ENCODE assay signal across 8 mouse cellular contexts in genomic region chr1:46892752-46893151, GRCm38 (mm10). TPM values are rescaled to one million over a fixed set of nuclear protein-coding genes. Genes with fewer than 3 reads are reported as not detected.
DNase-seq lines count a peak whose midpoint lies in the region; ATAC-seq and TF ChIP-seq lines count a peak whose summit lies in the region.

Slc39a10 (minus strand) TSS chr1:46892852.

- no peaks in the 10 kb centered on the region for H3K27me3 ChIP-seq in forebrain, embryonic 16.5 days (replicated peaks; ENCODE audit: control insufficient read depth, insufficient read depth, low read length)

- ATAC-seq in forebrain, embryonic 16.5 days = no peak
- ATAC-seq in erythroblast, adult 5-6 weeks (replicated peaks; ENCODE audit: low FRiP score, poor library complexity, severe bottlenecking) = no peak

- intact Hi-C loops in gastrocnemius, postnatal 14 days (cut with DNase I; ENCODE audit: low total_unique reads) = no loop called here
- intact Hi-C loops in left cerebral cortex, postnatal 36 days (cut with DNase I) = no loop called here

- H3K9me3 ChIP-seq in ES-E14 (ENCODE audit: control insufficient read depth, insufficient read depth, low read depth, low read length) = no peaks in the 10 kb centered on the region
- H3K9me3 ChIP-seq in forebrain, embryonic 16.5 days (ENCODE audit: control insufficient read depth, low read length) = no peaks in the 10 kb centered on the region

- DNase-seq in gastrocnemius, postnatal 4 days (ENCODE audit: low spot score in 2 of 2) = no peak
- no peak for DNase-seq in gastrocnemius, postnatal 14 days
- no peak for DNase-seq in ES-E14 (ENCODE audit: low read depth, low spot score)
- no peak for DNase-seq in left cerebral cortex, postnatal 36 days (ENCODE audit: low spot score in 2 of 2)
- DNase-seq in B cell, adult 2 months = no peak
- no peak for DNase-seq in kidney, adult 18-20 months

- H3K4me2 ChIP-seq in forebrain, embryonic 16.5 days (ENCODE audit: low read length) = no peak within 1 kb of the TSS

- WGBS in forebrain, embryonic 16.5 days = 65% methylated on average over 3 of the region's 3 CpGs

- in situ Hi-C loops in ES-E14 (cut with MboI; ENCODE audit: low sequenced_read_pairs in 2 of 2, unreplicated experiment in 2 of 2) = no loop called here

- no peak within 1 kb of the TSS for H3K27ac ChIP-seq in ES-E14 (ENCODE audit: insufficient read depth, low read depth, low read length, poor library complexity, severe bottlenecking)
- no peak within 1 kb of the TSS for H3K27ac ChIP-seq in forebrain, embryonic 16.5 days (ENCODE audit: low read length)

- peaks cover 0 to 9% of the 10 kb centered on the region in 2 experiments; a peak in 2 of 4 replicates for H3K4me1 ChIP-seq in ES-E14 (ENCODE audit: control insufficient read depth in 2 of 2, insufficient read depth in 2 of 2, low read length in 2 of 2, poor library complexity in 1 of 2)
- no peaks in the 10 kb centered on the region for H3K4me1 ChIP-seq in forebrain, embryonic 16.5 days (replicated peaks; ENCODE audit: control insufficient read depth, insufficient read depth, low read length)

- no peak within 1 kb of the TSS for H3K9ac ChIP-seq in ES-E14 (ENCODE audit: insufficient read depth, low read depth, low read length, poor library complexity, severe bottlenecking)
- H3K9ac ChIP-seq in forebrain, embryonic 16.5 days (replicated peaks; ENCODE audit: low read depth, low read length) = no peak within 1 kb of the TSS

- no peaks in the 10 kb centered on the region for H3K36me3 ChIP-seq in ES-E14 (ENCODE audit: control insufficient read depth, insufficient read depth, low read length, poor library complexity, severe bottlenecking)
- no peaks in the 10 kb centered on the region for H3K36me3 ChIP-seq in forebrain, embryonic 16.5 days (ENCODE audit: control insufficient read depth, insufficient read depth)

- no peak within 1 kb of the TSS for H3K4me3 ChIP-seq in ES-E14 (ENCODE audit: insufficient read depth in 1 of 2, low read depth in 1 of 2, low read length in 2 of 2, poor library complexity in 1 of 2, severe bottlenecking in 1 of 2)
- H3K4me3 ChIP-seq in forebrain, embryonic 16.5 days (replicated peaks; ENCODE audit: low read length) = no peak within 1 kb of the TSS

TF ChIP-seq in ES-E14, 5 proteins besides CTCF, POLR2A, EP300 and RAD21:
- no peak for TF ChIP-seq ZC3H11A (IDR thresholded peaks at IDR 0.05; ENCODE audit: borderline replicate concordance, low read depth, low read length)
- no peak for TF ChIP-seq HCFC1 (IDR thresholded peaks at IDR 0.05; ENCODE audit: borderline replicate concordance, insufficient read depth, low read length)
- TF ChIP-seq ZNF384 (IDR thresholded peaks at IDR 0.05; ENCODE audit: low read depth, low read length) = no peak
- TF ChIP-seq CHD2 (IDR thresholded peaks at IDR 0.05; ENCODE audit: low read depth, low read length) = no peak
- TF ChIP-seq MAFK (IDR thresholded peaks at IDR 0.05; ENCODE audit: insufficient read depth, low read depth, low read length) = no peak

RNA-seq across cellular contexts. Expression of gene Slc39a10, which starts in this region (rescaled TPM):
- total RNA-seq in gastrocnemius, postnatal 4 days (2021) = 10 to 100 TPM; 14.5 to 16.7 TPM
- total RNA-seq in gastrocnemius, postnatal 14 days (2021) = 1 to 10 TPM; 5.6 to 9.3 TPM
- total RNA-seq in ES-E14 (2012; rRNA removed) = 71.5 and 114 TPM in 2 replicates
- 59.4 and 64.7 TPM in 2 replicates for polyA plus RNA-seq in forebrain, embryonic 16.5 days (2015; fragmentation: Nextera tagmentation; extraction: Ambion mirVana)
- total RNA-seq in left cerebral cortex, postnatal 36 days (2021) = 100 to 1,000 TPM; 216 to 217 TPM
- 1.9 and 2.5 TPM in 2 replicates for total RNA-seq in erythroblast, adult 5-6 weeks (2015; ENCODE audit: low replicate concordance)
- 2.4 and 2.6 TPM in 2 replicates for total RNA-seq in erythroblast, adult 5-6 weeks (2017; ENCODE audit: low replicate concordance)
